Mouse (Mus musculus): ENCODE results near the gene Dse. TPM values are rescaled to one million over a fixed set of nuclear protein-coding genes. Genes with fewer than 3 reads are reported as not detected.

Dse gene
- polyA plus RNA-seq, 1 experiment from 2014 or later: 6.1 TPM

- H3K27me3 ChIP-seq: no peaks in the 10 kb centered on the region
- WGBS (ENCODE audit: insufficient replicate concordance): 31% methylated on average over 4 of the region's 4 CpGs
- no peak overlapping the region for H3K27ac ChIP-seq (replicated peaks)
Observed at GRCm38 (mm10) chr10:34172663-34173282, 34.7 kb downstream of the Dse start.

GRCm38 (mm10) chr10:34171660-34172059 lies 35.9 kb downstream of the Dse start:
- no peak; the same call in 1 of the 2 replicates for ATAC-seq (ENCODE audit: insufficient read depth)

More at GRCm38 (mm10) chr10:34172663-34173282, 34.7 kb downstream of the Dse start:
- H3K4me2 ChIP-seq: no peak overlapping the region
- ATAC-seq (ENCODE audit: insufficient read depth): no peak
- H3K9me3 ChIP-seq (replicated peaks): no peaks in the 10 kb centered on the region
- H3K4me3 ChIP-seq (replicated peaks): no peak overlapping the region
- no peaks in the 10 kb centered on the region for H3K36me3 ChIP-seq (replicated peaks)
- no peak overlapping the region for H3K9ac ChIP-seq
- H3K4me1 ChIP-seq (replicated peaks): no peaks in the 10 kb centered on the region

GRCm38 (mm10) chr10:34171191-34171590 lies 36.3 kb downstream of the Dse start:
- Histone ChIP-seq H3K27ac (replicated peaks) (no peak overlapping the region), H3K27me3 (no peaks in the 10 kb centered on the region), H3K4me2 (no peak overlapping the region), H3K9me3 (replicated peaks) (no peaks in the 10 kb centered on the region), H3K9ac (no peak overlapping the region), H3K36me3 (replicated peaks) (no peaks in the 10 kb centered on the region), H3K4me3 (replicated peaks) (no peak overlapping the region), H3K4me1 (replicated peaks) (no peaks in the 10 kb centered on the region)
- 71% methylated on average over 3 of the region's 3 CpGs for WGBS (ENCODE audit: insufficient replicate concordance)
- ATAC-seq (ENCODE audit: insufficient read depth): no peak

More at GRCm38 (mm10) chr10:34171660-34172059, 35.9 kb downstream of the Dse start:
- no peak overlapping the region for H3K4me3 ChIP-seq (replicated peaks)
- H3K36me3 ChIP-seq (replicated peaks): no peaks in the 10 kb centered on the region
- no peak overlapping the region for H3K27ac ChIP-seq (replicated peaks)
- H3K4me2 ChIP-seq: no peak overlapping the region
- no peak overlapping the region for H3K9ac ChIP-seq
- H3K9me3 ChIP-seq (replicated peaks): no peaks in the 10 kb centered on the region
- H3K27me3 ChIP-seq: no peaks in the 10 kb centered on the region
- H3K4me1 ChIP-seq (replicated peaks): no peaks in the 10 kb centered on the region
- 53% methylated on average over 4 of the region's 4 CpGs for WGBS (ENCODE audit: insufficient replicate concordance)

GRCm38 (mm10) chr10:34166971-34167370 lies 40.5 kb downstream of the Dse start:
- 46% methylated on average over 2 of the region's 2 CpGs for WGBS (ENCODE audit: insufficient replicate concordance)
- Histone ChIP-seq H3K27ac (replicated peaks) (no peak overlapping the region), H3K4me3 (replicated peaks) (no peak overlapping the region), H3K4me2 (no peak overlapping the region), H3K36me3 (replicated peaks) (no peaks in the 10 kb centered on the region), H3K27me3 (no peaks in the 10 kb centered on the region), H3K4me1 (replicated peaks) (no peaks in the 10 kb centered on the region), H3K9me3 (replicated peaks) (no peaks in the 10 kb centered on the region), H3K9ac (no peak overlapping the region)
- no peak for ATAC-seq (ENCODE audit: insufficient read depth)

- Histone ChIP-seq H3K27me3 (no peaks in the 10 kb centered on the region), H3K9ac (no peak overlapping the region), H3K36me3 (replicated peaks) (no peaks in the 10 kb centered on the region), H3K9me3 (replicated peaks) (no peaks in the 10 kb centered on the region), H3K4me3 (replicated peaks) (no peak overlapping the region), H3K27ac (replicated peaks) (no peak overlapping the region), H3K4me1 (replicated peaks) (no peaks in the 10 kb centered on the region), H3K4me2 (no peak overlapping the region)
- WGBS (ENCODE audit: insufficient replicate concordance): 70% methylated on average over 12 of the region's 12 CpGs
- ATAC-seq (ENCODE audit: insufficient read depth): no peak
Observed at GRCm38 (mm10) chr10:34155796-34156554, 51.5 kb downstream of the Dse start.

GRCm38 (mm10) chr10:34151827-34152226 lies 55.7 kb downstream of the Dse start:
- no peaks in the 10 kb centered on the region for H3K9me3 ChIP-seq (replicated peaks)
- H3K4me1 ChIP-seq (replicated peaks): no peaks in the 10 kb centered on the region
- no peak overlapping the region for H3K4me2 ChIP-seq
- H3K27ac ChIP-seq (replicated peaks): no peak overlapping the region
- no peak overlapping the region for H3K4me3 ChIP-seq (replicated peaks)
- H3K27me3 ChIP-seq: no peaks in the 10 kb centered on the region
- no peak overlapping the region for H3K9ac ChIP-seq
- H3K36me3 ChIP-seq (replicated peaks): no peaks in the 10 kb centered on the region
- 47% methylated on average over 3 of the region's 3 CpGs for WGBS (ENCODE audit: insufficient replicate concordance)
- ATAC-seq (ENCODE audit: insufficient read depth): no peak

- H3K27ac ChIP-seq (replicated peaks): no peak overlapping the region
- no peak overlapping the region for H3K4me3 ChIP-seq (replicated peaks)
- no peaks in the 10 kb centered on the region for H3K27me3 ChIP-seq
- no peak overlapping the region for H3K4me2 ChIP-seq
- H3K9ac ChIP-seq: no peak overlapping the region
- no peak for ATAC-seq (ENCODE audit: insufficient read depth)
- H3K4me1 ChIP-seq (replicated peaks): no peaks in the 10 kb centered on the region
- no peaks in the 10 kb centered on the region for H3K36me3 ChIP-seq (replicated peaks)
- WGBS (ENCODE audit: insufficient replicate concordance): 67% methylated on average over 6 of the region's 6 CpGs
- H3K9me3 ChIP-seq (replicated peaks): no peaks in the 10 kb centered on the region
Observed at GRCm38 (mm10) chr10:34150454-34150853, 57.1 kb downstream of the Dse start.

GRCm38 (mm10) chr10:34149772-34150171 lies 57.7 kb downstream of the Dse start:
- Histone ChIP-seq H3K4me3 (replicated peaks) (no peak overlapping the region), H3K4me1 (replicated peaks) (no peaks in the 10 kb centered on the region), H3K27me3 (no peaks in the 10 kb centered on the region), H3K4me2 (no peak overlapping the region), H3K27ac (replicated peaks) (no peak overlapping the region), H3K9ac (no peak overlapping the region), H3K36me3 (replicated peaks) (no peaks in the 10 kb centered on the region), H3K9me3 (replicated peaks) (no peaks in the 10 kb centered on the region)
- WGBS (ENCODE audit: insufficient replicate concordance): 62% methylated on average over 3 of the region's 3 CpGs
- ATAC-seq (ENCODE audit: insufficient read depth): no peak

GRCm38 (mm10) chr10:34141693-34142092 lies 65.8 kb downstream of the Dse start:
- Histone ChIP-seq H3K27ac (replicated peaks) (no peak overlapping the region), H3K4me3 (replicated peaks) (no peak overlapping the region), H3K27me3 (no peaks in the 10 kb centered on the region), H3K9ac (no peak overlapping the region), H3K4me1 (replicated peaks) (no peaks in the 10 kb centered on the region), H3K4me2 (no peak overlapping the region), H3K9me3 (replicated peaks) (no peaks in the 10 kb centered on the region), H3K36me3 (replicated peaks) (no peaks in the 10 kb centered on the region)
- 59% methylated on average over 2 of the region's 2 CpGs for WGBS (ENCODE audit: insufficient replicate concordance)
- ATAC-seq (ENCODE audit: insufficient read depth): no peak

GRCm38 (mm10) chr10:34139768-34140167 lies 67.7 kb downstream of the Dse start:
- Histone ChIP-seq H3K4me2 (no peak overlapping the region), H3K36me3 (replicated peaks) (no peaks in the 10 kb centered on the region), H3K27ac (replicated peaks) (no peak overlapping the region), H3K9me3 (replicated peaks) (no peaks in the 10 kb centered on the region), H3K27me3 (no peaks in the 10 kb centered on the region), H3K4me3 (replicated peaks) (no peak overlapping the region), H3K9ac (no peak overlapping the region), H3K4me1 (replicated peaks) (no peaks in the 10 kb centered on the region)
- WGBS (ENCODE audit: insufficient replicate concordance): 41% methylated on average over 4 of the region's 4 CpGs
- ATAC-seq (ENCODE audit: insufficient read depth): no peak

- 33% methylated on average over 6 of the region's 6 CpGs for WGBS (ENCODE audit: insufficient replicate concordance)
- H3K4me3 ChIP-seq (replicated peaks): no peak overlapping the region
- no peaks in the 10 kb centered on the region for H3K27me3 ChIP-seq
- no peaks in the 10 kb centered on the region for H3K4me1 ChIP-seq (replicated peaks)
- no peaks in the 10 kb centered on the region for H3K9me3 ChIP-seq (replicated peaks)
- H3K27ac ChIP-seq (replicated peaks): no peak overlapping the region
- no peaks in the 10 kb centered on the region for H3K36me3 ChIP-seq (replicated peaks)
- no peak for ATAC-seq (ENCODE audit: insufficient read depth)
- H3K9ac ChIP-seq: no peak overlapping the region
- H3K4me2 ChIP-seq: no peak overlapping the region
Observed at GRCm38 (mm10) chr10:34138027-34138426, 69.5 kb downstream of the Dse start.
